Mouse (Mus musculus) kidney, postnatal 0 days (tissue): ENCODE data around the gene Parp6. TPM values are rescaled to one million over a fixed set of nuclear protein-coding genes. Genes with fewer than 3 reads are reported as not detected.

Experiments
- ATAC-seq: fragments of 200-750 bp; cut with Nextera tagmentation; replicated peaks from 2 replicates; pipeline ENCODE4 v1.8.0; 2017; ENCODE audit warnings: low read depth, moderate number of reproducible peaks, moderate TSS enrichment, moderate library complexity; ENCODE audit not compliant: low FRiP score
- DNase-seq: peaks from one replicate; pipeline ENCODE4 v3.0.0-alpha.2; 2016; ENCODE audit warnings: low spot score
- H3K27ac ChIP-seq: fragments of 300-500 bp; sonication (generic); 2 replicates; pipeline ENCODE4 v1.5.1; 2014; ENCODE audit warnings: mild to moderate bottlenecking
- H3K27me3 ChIP-seq: fragments of 300-500 bp; sonication (generic); 2 replicates; pipeline ENCODE4 v1.6.1; 2014; ENCODE audit warnings: low read length, mixed read lengths; ENCODE audit not compliant: insufficient read depth
- H3K36me3 ChIP-seq: fragments of 300-500 bp; sonication (generic); 2 replicates; pipeline ENCODE4 v1.6.1; 2014; ENCODE audit warnings: low read length, mixed read lengths; ENCODE audit not compliant: insufficient read depth
- H3K4me1 ChIP-seq: fragments of 300-500 bp; sonication (generic); replicated peaks from 2 replicates; pipeline ENCODE4 v1.6.1; 2014; ENCODE audit warnings: antibody characterized with exemption, low read length, mixed read lengths; ENCODE audit not compliant: insufficient read depth
- H3K4me2 ChIP-seq: fragments of 300-500 bp; sonication (generic); 2 replicates; pipeline ENCODE4 v1.6.1; 2014; ENCODE audit warnings: mild to moderate bottlenecking, low read length, moderate library complexity, mixed read lengths
- H3K4me3 ChIP-seq: fragments of 300-500 bp; sonication (generic); replicated peaks from 2 replicates; pipeline ENCODE4 v1.5.1; 2014; ENCODE audit warnings: low read depth, low read length
- H3K9ac ChIP-seq: fragments of 300-500 bp; sonication (generic); 2 replicates; pipeline ENCODE4 v1.6.1; 2014; ENCODE audit warnings: low read depth, low read length
- H3K9me3 ChIP-seq: fragments of 300-500 bp; sonication (generic); replicated peaks from 2 replicates; pipeline ENCODE4 v1.6.1; 2016; ENCODE audit warnings: low read length, inconsistent platforms, mixed read lengths
- CTCF ChIP-seq: IDR thresholded peaks from 2 replicates; pipeline ENCODE4 v1.5.1; 2016; ENCODE audit warnings: antibody characterized with exemption, low read depth, mild to moderate bottlenecking, moderate library complexity
- WGBS: fragments of 180-500 bp; shearing (Covaris S2); extraction: QIAGEN DNeasy Blood & Tissue Kit; methylation state at CpG from one replicate; pipeline ENCODE4 v1.1.7; 2014; 5-methylcytosine and 5-hydroxymethylcytosine counted together
- polyA plus RNA-seq: library from polyadenylated mRNA; unstranded; fragments of >200 nt; fragmentation: Nextera tagmentation; extraction: Ambion mirVana; gene quantifications from 2 replicates; pipeline ENCODE4 v1.2.1, GENCODE M21; 2015

Parp6 gene
- polyA plus RNA-seq, 1 experiment from 2014 or later: 15.7 TPM

- DNase-seq (no peak), ATAC-seq (no peak)
- WGBS: 40% methylated on average over 6 of the region's 6 CpGs
- H3K9me3 ChIP-seq: no peaks in the 10 kb centered on the region
- no peaks in the 10 kb centered on the region for H3K36me3 ChIP-seq
- no peak overlapping the region for H3K4me2 ChIP-seq
- TF ChIP-seq CTCF: no peak
- H3K27ac ChIP-seq: no peak overlapping the region
- no peaks in the 10 kb centered on the region for H3K27me3 ChIP-seq
- H3K9ac ChIP-seq: no peak overlapping the region
- no peak overlapping the region for H3K4me3 ChIP-seq
- H3K4me1 ChIP-seq: 0 out of 2 replicates have a peak, but pooled peaks cover 4% of the 10 kb centered on the region
Measured at GRCm38 (mm10) chr9:59687416-59688046, 70.4 kb downstream of the Parp6 start.

- H3K9ac ChIP-seq: no peak overlapping the region
- H3K36me3 ChIP-seq: no peaks in the 10 kb centered on the region
- peak overlapping the region; percentile 9 for H3K4me3 ChIP-seq
- TF ChIP-seq CTCF: no peak
- DNase-seq: peak; percentile 49
- H3K27me3 ChIP-seq: no peaks in the 10 kb centered on the region
- no peak; the same call in 1 of the 2 replicates for ATAC-seq
- no peak overlapping the region for H3K27ac ChIP-seq
- 0 out of 2 replicates have a peak, but pooled peaks cover 4% of the 10 kb centered on the region for H3K4me1 ChIP-seq
- 2% methylated on average over 23 of the region's 23 CpGs for WGBS
- H3K9me3 ChIP-seq: no peaks in the 10 kb centered on the region
- H3K4me2 ChIP-seq: peak overlapping the region; percentile 50
Measured at GRCm38 (mm10) chr9:59691635-59692094, 74.6 kb downstream of the Parp6 start.

- no peak for TF ChIP-seq CTCF
- Histone ChIP-seq H3K27ac (no peak overlapping the region), H3K36me3 (no peaks in the 10 kb centered on the region), H3K4me1 (0 out of 2 replicates have a peak, but pooled peaks cover 4% of the 10 kb centered on the region), H3K4me3 (peak overlapping the region; percentile 9), H3K9ac (no peak overlapping the region), H3K9me3 (no peaks in the 10 kb centered on the region), H3K4me2 (peak overlapping the region; percentile 50), H3K27me3 (no peaks in the 10 kb centered on the region)
- ATAC-seq (no peak), DNase-seq (no peak)
- WGBS: 34% methylated on average over 9 of the region's 9 CpGs
Measured at GRCm38 (mm10) chr9:59692145-59692544, 75.1 kb downstream of the Parp6 start.

GRCm38 (mm10) chr9:59694571-59695450 is 77.7 kb downstream of the Parp6 start:
- Histone ChIP-seq H3K27ac (no peak overlapping the region), H3K9me3 (no peaks in the 10 kb centered on the region), H3K4me3 (no peak overlapping the region), H3K4me1 (0 out of 2 replicates have a peak, but pooled peaks cover 4% of the 10 kb centered on the region), H3K36me3 (no peaks in the 10 kb centered on the region), H3K4me2 (no peak overlapping the region), H3K9ac (no peak overlapping the region), H3K27me3 (no peaks in the 10 kb centered on the region)
- DNase-seq: no peak
- TF ChIP-seq CTCF: no peak
- no peak for ATAC-seq
- WGBS: 38% methylated on average over 16 of the region's 16 CpGs

- H3K4me2 ChIP-seq: no peak overlapping the region
- no peak for TF ChIP-seq CTCF
- WGBS: 30% methylated on average over 3 of the region's 3 CpGs
- no peak for ATAC-seq
- H3K4me1 ChIP-seq: 0 out of 2 replicates have a peak, but pooled peaks cover 4% of the 10 kb centered on the region
- H3K27me3 ChIP-seq: no peaks in the 10 kb centered on the region
- H3K9ac ChIP-seq: no peak overlapping the region
- H3K36me3 ChIP-seq: no peaks in the 10 kb centered on the region
- H3K4me3 ChIP-seq: no peak overlapping the region
- H3K9me3 ChIP-seq: no peaks in the 10 kb centered on the region
- no peak overlapping the region for H3K27ac ChIP-seq
- DNase-seq: no peak
Measured at GRCm38 (mm10) chr9:59695451-59695813, 78.3 kb downstream of the Parp6 start.

- no peak overlapping the region for H3K27ac ChIP-seq
- H3K9me3 ChIP-seq: no peaks in the 10 kb centered on the region
- H3K27me3 ChIP-seq: no peaks in the 10 kb centered on the region
- DNase-seq (no peak), ATAC-seq (no peak)
- no peak overlapping the region for H3K4me2 ChIP-seq
- 0 out of 2 replicates have a peak, but pooled peaks cover 4% of the 10 kb centered on the region for H3K4me1 ChIP-seq
- no peak overlapping the region for H3K4me3 ChIP-seq
- no peak overlapping the region for H3K9ac ChIP-seq
- H3K36me3 ChIP-seq: no peaks in the 10 kb centered on the region
- WGBS: 85% methylated on average over 3 of the region's 3 CpGs
- no peak for TF ChIP-seq CTCF
Measured at GRCm38 (mm10) chr9:59696381-59696780, 79.3 kb downstream of the Parp6 start.

Other genes with a start within 250 kb of the Parp6 start
- 9.6 and 10.1 TPM in 2 replicates for gene Arih1, start 130.7 kb upstream of the Parp6 start, polyA plus RNA-seq
- gene Hexa, start 77.7 kb upstream of the Parp6 start, polyA plus RNA-seq: 57.0 and 62.7 TPM in 2 replicates
- 0.11 TPM in 1 of 2 replicates, not detected in the other for gene Tmem202, start 77.4 kb upstream of the Parp6 start, polyA plus RNA-seq
- gene Celf6, start 39.4 kb upstream of the Parp6 start, polyA plus RNA-seq: 0.05 and 0.14 TPM in 2 replicates
- 647 and 692 TPM in 2 replicates for gene Pkm, start 39.1 kb downstream of the Parp6 start, polyA plus RNA-seq
- gene Gramd2, start 62.9 kb downstream of the Parp6 start, polyA plus RNA-seq: 1.2 and 1.4 TPM in 2 replicates
- gene Senp8, start 133.4 kb downstream of the Parp6 start, polyA plus RNA-seq: 8.6 and 9.2 TPM in 2 replicates
- gene Myo9a, start 133.6 kb downstream of the Parp6 start, polyA plus RNA-seq: 12.4 and 14.5 TPM in 2 replicates